Mouse (Mus musculus) midbrain, embryonic 14.5 days (tissue): ENCODE measurements at regions not wholly inside any gene's neighbourhood (a gene's known extent, or its start where the extent isn't known, plus 50 kb on each side); places are given as distances from the start of the nearest gene placed in this dataset.
A peak's percentile ranks its signal among the peaks of the same experiment; 100 is the strongest.
"Not testable (repeated sequence)": the region's sequence is repeated elsewhere in the genome, so short reads cannot be mapped to it uniquely, and the experiment has no call there.

Experiments used
- ATAC-seq: fragments of 200-750 bp; cut with Nextera tagmentation; 2 replicates; pipeline ENCODE4 v1.8.0; 2017; ENCODE audit warnings: moderate number of reproducible peaks, moderate library complexity; ENCODE audit not compliant: low FRiP score, low TSS enrichment
- DNase-seq: peaks from one replicate; pipeline ENCODE4 v3.0.0-alpha.2; 2015
- H3K27ac ChIP-seq: fragments of 300-500 bp; sonication (generic); replicated peaks from 2 replicates; pipeline ENCODE4 v1.5.1; 2014; ENCODE audit warnings: mild to moderate bottlenecking, low read depth, low read length, moderate library complexity
- H3K27me3 ChIP-seq: fragments of 300-500 bp; sonication (generic); 2 replicates; pipeline ENCODE4 v1.6.1; 2014; ENCODE audit warnings: low read length, control low read depth, mixed read lengths; ENCODE audit not compliant: control insufficient read depth, insufficient read depth
- H3K36me3 ChIP-seq: fragments of 300-500 bp; sonication (generic); 2 replicates; pipeline ENCODE4 v1.6.1; 2014; ENCODE audit warnings: low read length, control low read depth; ENCODE audit not compliant: control insufficient read depth, insufficient read depth
- H3K4me1 ChIP-seq: fragments of 300-500 bp; sonication (generic); 2 replicates; pipeline ENCODE4 v1.6.1; 2014; ENCODE audit warnings: mild to moderate bottlenecking, antibody characterized with exemption, low read length, control low read depth; ENCODE audit not compliant: control insufficient read depth, insufficient read depth
- H3K4me2 ChIP-seq: fragments of 300-500 bp; sonication (generic); 2 replicates; pipeline ENCODE4 v1.6.1; 2014; ENCODE audit warnings: mild to moderate bottlenecking, low read length, moderate library complexity
- H3K4me3 ChIP-seq: fragments of 300-500 bp; sonication (generic); replicated peaks from 2 replicates; pipeline ENCODE4 v1.5.1; 2014; ENCODE audit warnings: low read depth, low read length
- H3K9ac ChIP-seq: fragments of 300-500 bp; sonication (generic); replicated peaks from 2 replicates; pipeline ENCODE4 v1.6.1; 2014; ENCODE audit warnings: mild to moderate bottlenecking, low read length, moderate library complexity
- H3K9me3 ChIP-seq: fragments of 300-500 bp; sonication (generic); 2 replicates; pipeline ENCODE4 v1.6.1; 2016; ENCODE audit warnings: low read length, control low read depth, mixed read lengths; ENCODE audit not compliant: control insufficient read depth
- WGBS: fragments of 180-500 bp; shearing (Covaris S2); extraction: QIAGEN DNeasy Blood & Tissue Kit; methylation state at CpG from one replicate; pipeline ENCODE4 v1.1.7; 2014; 5-methylcytosine and 5-hydroxymethylcytosine counted together

DNA sequence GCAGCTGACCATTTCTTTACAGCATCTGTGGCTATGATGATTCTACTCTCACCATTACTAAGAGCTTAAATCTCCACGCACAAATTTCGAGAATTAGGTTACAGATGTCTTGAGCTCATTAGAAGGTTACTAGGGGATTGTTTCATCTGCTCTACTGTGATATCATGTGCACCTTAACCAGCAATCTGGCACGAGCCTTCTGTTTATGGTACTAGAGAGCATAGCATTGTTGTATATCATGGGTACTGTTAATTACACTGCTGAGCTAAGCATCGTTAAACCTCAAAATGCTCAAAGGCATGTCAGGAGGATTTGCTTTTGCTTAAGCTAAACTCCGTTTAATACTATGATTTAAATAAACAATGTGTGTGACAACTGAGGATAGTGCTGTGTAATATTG lies 1255.9 kb upstream of the Pcdh10 start:
- Histone ChIP-seq H3K27me3 (no peaks in the 10 kb centered on the region), H3K36me3 (no peaks in the 10 kb centered on the region), H3K4me2 (no peak overlapping the region), H3K4me3 (no peak overlapping the region), H3K4me1 (no peaks in the 10 kb centered on the region), H3K9me3 (no peaks in the 10 kb centered on the region), H3K9ac (no peak overlapping the region), H3K27ac (no peak overlapping the region)
- ATAC-seq (no peak), DNase-seq (peak; percentile 4)
- 71% methylated on average over 5 of the region's 5 CpGs for WGBS

DNA sequence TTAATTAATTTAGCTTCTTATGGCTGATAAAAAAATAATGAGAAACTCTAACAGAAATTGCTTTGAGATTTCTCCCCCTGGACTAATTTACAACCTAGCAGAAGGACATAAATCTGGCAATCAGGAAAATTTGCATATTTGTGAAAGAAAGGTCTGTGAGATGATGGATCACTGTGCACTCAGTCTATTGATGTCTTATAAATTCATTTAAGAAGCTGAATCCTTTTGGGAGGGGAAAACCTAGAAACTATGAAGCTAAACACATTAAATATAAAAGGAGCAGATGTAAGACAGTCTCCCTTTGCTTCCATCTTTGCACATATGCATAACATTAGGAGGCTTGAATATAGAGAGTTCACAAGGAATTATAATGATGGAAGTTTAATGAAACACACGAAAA lies 1247.5 kb upstream of the Pcdh10 start:
- peak; percentile 72 for ATAC-seq
- DNase-seq = peak; percentile 54

DNA sequence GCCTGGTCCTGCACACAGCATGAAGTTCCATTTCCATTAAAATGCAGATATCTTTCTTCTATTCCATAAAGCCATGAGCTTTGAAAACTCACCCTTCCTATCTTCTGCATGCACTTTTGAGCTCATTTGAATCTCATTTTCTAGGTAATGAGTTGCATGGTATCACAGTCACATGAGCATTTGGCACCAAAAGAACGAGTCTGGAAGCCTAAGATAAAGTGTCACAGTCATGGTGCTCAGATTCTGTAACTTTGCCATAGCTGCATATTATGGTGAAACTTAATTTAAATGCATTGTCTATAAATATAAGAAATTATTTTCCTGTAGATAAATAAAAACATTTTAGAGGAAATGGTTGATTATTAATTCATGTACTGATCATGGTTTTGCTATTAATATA lies 1223.7 kb upstream of the Pcdh10 start:
- H3K27ac ChIP-seq = no peak overlapping the region
- H3K36me3 ChIP-seq = no peaks in the 10 kb centered on the region
- no peaks in the 10 kb centered on the region for H3K4me1 ChIP-seq
- no peaks in the 10 kb centered on the region for H3K27me3 ChIP-seq
- H3K9me3 ChIP-seq = no peaks in the 10 kb centered on the region
- 51% methylated on average over 1 of the region's 1 CpGs for WGBS
- ATAC-seq (no peak), DNase-seq (peak; percentile 10)
- no peak overlapping the region for H3K4me2 ChIP-seq
- no peak overlapping the region for H3K4me3 ChIP-seq
- H3K9ac ChIP-seq = no peak overlapping the region

More for the DNA sequence above, 1247.5 kb upstream of the Pcdh10 start:
- Histone ChIP-seq H3K9me3 (no peaks in the 10 kb centered on the region), H3K27ac (no peak overlapping the region), H3K27me3 (no peaks in the 10 kb centered on the region), H3K4me3 (no peak overlapping the region), H3K4me2 (no peak overlapping the region), H3K4me1 (no peaks in the 10 kb centered on the region), H3K36me3 (no peaks in the 10 kb centered on the region), H3K9ac (no peak overlapping the region)
- 54% methylated on average over 1 of the region's 1 CpGs for WGBS

DNA sequence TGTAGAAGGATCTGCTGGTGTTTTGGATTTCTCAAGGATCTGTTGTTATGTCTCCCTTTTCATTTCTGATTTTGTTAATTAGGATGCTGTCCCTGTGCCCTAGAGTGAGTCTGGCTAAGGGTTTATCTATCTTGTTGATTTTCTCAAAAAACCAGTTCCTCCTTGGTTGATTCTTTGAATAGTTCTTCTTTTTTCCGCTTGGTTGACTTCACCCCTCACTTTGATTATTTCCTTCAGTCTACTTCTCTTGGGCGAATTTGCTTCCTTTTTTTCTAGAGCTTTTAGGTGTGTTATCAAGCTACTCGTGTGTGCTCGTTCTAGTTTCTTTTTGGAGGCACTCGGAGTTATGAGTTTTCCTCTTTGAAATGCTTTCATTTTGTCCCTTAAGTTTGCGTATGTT lies 1178.3 kb upstream of the Pcdh10 start:
- not testable (repeated sequence) for H3K36me3 ChIP-seq, H3K27me3 ChIP-seq, H3K4me3 ChIP-seq, H3K4me1 ChIP-seq, H3K4me2 ChIP-seq, H3K27ac ChIP-seq, ATAC-seq, H3K9ac ChIP-seq, DNase-seq, H3K9me3 ChIP-seq
- 92% methylated on average over 6 of the region's 6 CpGs for WGBS

DNA sequence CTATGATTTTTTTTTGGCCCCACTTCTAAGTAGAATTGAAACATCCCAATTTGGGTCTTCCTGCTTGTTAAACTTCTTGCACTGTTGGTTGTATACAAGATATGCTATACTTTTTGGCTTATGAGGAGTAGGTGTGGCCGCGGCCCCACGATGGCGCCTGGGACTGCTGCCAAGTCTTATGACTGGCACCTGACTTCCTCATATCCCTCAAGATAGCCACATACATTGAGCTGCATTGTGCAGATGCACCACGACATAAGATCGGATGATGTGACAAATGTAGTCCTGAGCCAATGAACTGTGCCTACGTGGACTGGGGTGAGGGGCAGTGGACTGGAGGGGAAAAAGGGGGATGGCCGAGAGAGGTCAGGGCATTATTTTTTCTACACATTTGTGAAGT lies 1140.7 kb upstream of the Pcdh10 start:
- not testable (repeated sequence) for DNase-seq

More for the DNA sequence above, 1140.7 kb upstream of the Pcdh10 start:
- not testable (repeated sequence) for H3K9me3 ChIP-seq, H3K4me1 ChIP-seq, H3K27me3 ChIP-seq, ATAC-seq, H3K9ac ChIP-seq, H3K27ac ChIP-seq, H3K36me3 ChIP-seq, H3K4me3 ChIP-seq, H3K4me2 ChIP-seq
- 95% methylated on average over 8 of the region's 8 CpGs for WGBS
